Mouse (Mus musculus) neutrophil, adult 5-6 weeks (primary cell): ENCODE measurements around the gene Bid. TPM values are rescaled to one million over a fixed set of nuclear protein-coding genes. Genes with fewer than 3 reads are reported as not detected.
"Not testable (repeated sequence)": the region's sequence is repeated elsewhere in the genome, so short reads cannot be mapped to it uniquely, and the experiment has no call there.

Experiments used
- ATAC-seq: fragments of 151-379, 151-347 bp; 2 replicates; pipeline ENCODE4 v1.8.0; 2017; ENCODE audit warnings: mild to moderate bottlenecking, moderate TSS enrichment; ENCODE audit not compliant: insufficient number of reproducible peaks, poor library complexity, low FRiP score, severe bottlenecking; ENCODE audit errors: extremely low read depth
- total RNA-seq: library from RNA; stranded (forward); fragments of 200-1000 nt; gene quantifications from 2 replicates; pipeline ENCODE4 v1.2.3, GENCODE M21; 2017

The Bid gene
- total RNA-seq, 1 experiment from 2014 or later, result 48.6 TPM

DNA sequence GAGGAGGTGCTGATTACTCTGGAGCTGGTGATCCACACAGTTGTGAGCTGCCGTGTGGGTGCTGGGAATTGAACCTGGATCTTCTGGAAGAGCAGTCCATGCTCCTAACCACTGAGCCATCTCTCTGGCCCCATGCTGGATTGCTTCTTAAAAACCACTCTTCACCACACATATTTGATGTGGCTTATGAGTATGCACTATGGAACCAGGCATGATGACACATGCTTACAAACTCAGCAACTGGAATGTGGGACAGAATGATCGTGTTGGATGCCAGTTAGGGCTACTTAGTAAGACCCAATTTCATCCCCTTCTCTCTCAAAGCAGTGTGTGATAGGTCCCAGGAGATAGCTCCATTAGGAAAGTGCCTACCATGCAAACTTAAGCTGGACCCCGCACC, 56.6 kb downstream of the Bid start:
- no peak for ATAC-seq

DNA sequence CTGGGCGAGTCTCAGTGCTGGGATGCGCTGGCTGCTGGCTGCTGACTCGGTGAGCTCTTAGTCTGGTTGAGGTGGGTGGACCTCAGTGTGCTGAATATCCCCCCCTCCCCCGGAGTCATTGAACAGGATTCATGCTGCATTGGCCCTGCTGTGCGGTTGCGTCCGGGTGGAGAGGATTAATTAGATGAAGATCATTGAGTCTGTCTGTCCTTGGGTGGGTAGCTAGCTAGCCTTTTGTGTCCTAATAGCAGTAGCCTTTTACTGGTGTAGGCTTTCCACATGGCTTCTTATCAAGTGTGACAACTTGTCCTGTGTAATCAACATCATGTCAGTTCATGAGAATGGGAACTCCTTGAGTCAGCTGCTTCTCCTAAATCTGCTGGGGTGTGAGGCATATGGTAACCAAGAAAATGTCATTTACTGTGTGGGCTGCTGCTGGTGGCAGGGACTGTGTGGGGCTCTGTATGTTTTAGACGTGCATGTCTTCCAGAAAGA, 58.4 kb downstream of the Bid start:
- ATAC-seq, result no peak

DNA sequence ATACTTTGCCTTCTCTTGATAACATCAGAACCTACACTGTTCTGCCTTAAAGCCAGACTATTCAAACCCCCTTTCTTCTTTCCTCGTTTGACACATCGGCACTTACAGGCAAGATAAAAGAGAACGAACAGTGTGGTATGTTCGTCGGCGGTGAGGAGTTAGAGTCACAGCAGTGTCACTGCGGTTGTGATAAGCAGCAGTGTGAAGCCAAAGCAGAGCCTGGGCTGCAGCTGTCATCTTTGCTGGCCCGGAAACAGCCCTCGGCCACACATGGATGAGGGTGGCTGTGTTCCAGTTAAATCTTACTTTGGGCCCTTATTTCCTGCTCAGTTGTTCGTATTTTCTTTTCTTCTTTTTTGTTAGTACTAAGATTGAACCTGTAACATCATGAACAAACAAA, 62.2 kb downstream of the Bid start:
- no peak for ATAC-seq

DNA sequence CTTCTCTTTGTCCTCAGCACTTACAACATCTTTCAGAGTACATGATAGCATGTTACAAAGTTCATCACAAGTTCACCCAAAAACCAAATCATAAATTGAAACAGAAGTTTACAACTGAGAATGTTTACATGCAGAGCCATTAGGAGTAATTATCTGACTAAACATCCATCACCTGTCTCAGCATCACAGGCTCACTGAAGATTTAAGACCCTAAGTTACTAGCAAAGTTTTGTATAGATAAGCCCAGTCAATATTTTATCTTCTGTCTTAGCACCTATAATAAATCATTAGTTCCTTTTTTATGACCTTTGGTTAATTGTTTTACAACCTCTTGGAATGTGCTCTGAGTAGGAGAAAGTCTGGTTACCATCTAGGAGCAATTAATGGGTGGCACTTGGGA, 65.9 kb downstream of the Bid start:
- not testable (repeated sequence) for ATAC-seq

Other genes starting within 250 kb of the Bid start
- gene Slc25a18, start 143.3 kb downstream of the Bid start, total RNA-seq, result 0.70 TPM in 1 of 2 replicates, not detected in the other
- 160 and 192 TPM in 2 replicates for gene Atp6v1e1, start 94.1 kb downstream of the Bid start, total RNA-seq
- 10.6 and 12.9 TPM in 2 replicates for gene Bcl2l13, start 80.6 kb downstream of the Bid start, total RNA-seq
- 13.6 and 17.1 TPM in 2 replicates for gene Mical3, start 214.1 kb upstream of the Bid start, total RNA-seq